Mouse (Mus musculus) liver, postnatal 0 days (tissue): ENCODE data around the gene Wdr93. TPM values are rescaled to one million over a fixed set of nuclear protein-coding genes. Genes with fewer than 3 reads are reported as not detected.

Experiments used
- ATAC-seq: fragments of 200-750 bp; cut with Nextera tagmentation; 2 replicates; pipeline ENCODE4 v1.8.0; 2017; ENCODE audit warnings: mild to moderate bottlenecking, moderate library complexity
- DNase-seq: peaks from one replicate; pipeline ENCODE4 v3.0.0-alpha.2; 2016
- H3K27ac ChIP-seq: fragments of 300-500 bp; sonication (generic); 2 replicates; pipeline ENCODE4 v1.5.1; 2014; ENCODE audit warnings: antibody characterized with exemption, moderate library complexity, mild to moderate bottlenecking, low read depth
- H3K27me3 ChIP-seq: fragments of 300-500 bp; sonication (generic); 2 replicates; pipeline ENCODE4 v1.6.1; 2014; ENCODE audit warnings: low read length, control low read depth, mixed read lengths; ENCODE audit not compliant: insufficient read depth
- H3K36me3 ChIP-seq: fragments of 300-500 bp; sonication (generic); replicated peaks from 2 replicates; pipeline ENCODE4 v1.6.1; 2014; ENCODE audit warnings: mild to moderate bottlenecking, control low read depth, low read length, moderate library complexity, mixed read lengths; ENCODE audit not compliant: insufficient read depth
- H3K4me1 ChIP-seq: fragments of 300-500 bp; sonication (generic); 2 replicates; pipeline ENCODE4 v1.6.1; 2014; ENCODE audit warnings: antibody characterized with exemption, mild to moderate bottlenecking, control low read depth; ENCODE audit not compliant: insufficient read depth
- H3K4me2 ChIP-seq: fragments of 300-500 bp; sonication (generic); 2 replicates; pipeline ENCODE4 v1.6.1; 2014; ENCODE audit warnings: low read depth, mild to moderate bottlenecking, low read length, moderate library complexity, mixed read lengths
- H3K4me3 ChIP-seq: fragments of 300-500 bp; sonication (generic); 2 replicates; pipeline ENCODE4 v1.5.1; 2014; ENCODE audit warnings: low read depth, low read length
- H3K9ac ChIP-seq: fragments of 300-500 bp; sonication (generic); replicated peaks from 2 replicates; pipeline ENCODE4 v1.6.1; 2014; ENCODE audit warnings: mild to moderate bottlenecking, moderate library complexity
- H3K9me3 ChIP-seq: fragments of 300-500 bp; sonication (generic); 2 replicates; pipeline ENCODE4 v1.6.1; 2016; ENCODE audit warnings: mild to moderate bottlenecking, control low read depth, low read length, mixed read lengths
- CTCF ChIP-seq: sonication (generic); IDR thresholded peaks from 2 replicates; pipeline ENCODE4 v1.5.1; 2016; ENCODE audit warnings: antibody characterized with exemption, low read depth
- EP300 ChIP-seq: IDR thresholded peaks from 2 replicates; pipeline ENCODE4 v1.6.1; 2016; ENCODE audit warnings: antibody characterized with exemption, low read depth, mild to moderate bottlenecking
- WGBS: fragments of 180-500 bp; shearing (Covaris S2); extraction: QIAGEN DNeasy Blood & Tissue Kit; methylation state at CpG from one replicate; pipeline ENCODE4 v1.1.7; 2014; ENCODE audit not compliant: insufficient replicate concordance; 5-methylcytosine and 5-hydroxymethylcytosine counted together
- polyA plus RNA-seq: library from polyadenylated mRNA; unstranded; fragments of >200 nt; fragmentation: Nextera tagmentation; extraction: Ambion mirVana; gene quantifications from 2 replicates; pipeline ENCODE4 v1.2.1, GENCODE M21; 2015

The Wdr93 gene
- polyA plus RNA-seq, 1 experiment from 2014 or later, result 0.11 TPM

DNA sequence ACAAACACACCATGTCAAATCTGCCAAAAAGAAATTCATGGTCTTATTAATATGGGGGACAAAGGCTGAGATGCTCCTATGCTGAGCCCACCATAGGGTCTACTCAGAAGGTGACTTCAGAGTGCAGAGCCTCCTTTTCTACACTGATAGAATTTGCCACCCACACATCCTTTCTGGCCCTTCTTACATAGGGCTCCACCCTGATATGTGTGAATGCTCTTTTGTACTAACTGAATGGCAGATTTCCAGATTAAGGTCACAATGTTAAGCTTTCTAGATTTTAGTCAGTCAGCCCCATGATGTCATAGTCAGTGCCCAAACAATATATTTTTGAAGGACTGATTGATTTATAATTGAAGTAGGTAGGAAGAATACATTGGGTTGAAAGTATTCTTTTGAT lies 16.8 kb downstream of the Wdr93 start:
- DNase-seq (no peak), ATAC-seq (no peak)
- H3K4me3 ChIP-seq, result no peak overlapping the region
- no peak overlapping the region for H3K27ac ChIP-seq
- TF ChIP-seq CTCF (no peak), EP300 (no peak)
- no peaks in the 10 kb centered on the region; the same call in 1 of the 2 replicates for H3K4me1 ChIP-seq
- H3K36me3 ChIP-seq, result no peaks in the 10 kb centered on the region
- no peaks in the 10 kb centered on the region for H3K9me3 ChIP-seq
- no peaks in the 10 kb centered on the region for H3K27me3 ChIP-seq
- H3K4me2 ChIP-seq, result no peak overlapping the region
- no peak overlapping the region for H3K9ac ChIP-seq

- WGBS, result 59% methylated on average over 5 of the region's 5 CpGs
- Histone ChIP-seq H3K4me2 (no peak overlapping the region), H3K9ac (no peak overlapping the region), H3K27ac (no peak overlapping the region), H3K27me3 (no peaks in the 10 kb centered on the region), H3K4me3 (no peak overlapping the region), H3K9me3 (no peaks in the 10 kb centered on the region), H3K36me3 (no peaks in the 10 kb centered on the region), H3K4me1 (no peaks in the 10 kb centered on the region; the same call in 1 of the 2 replicates)
- TF ChIP-seq EP300 (no peak), CTCF (no peak)
- ATAC-seq, result no peak
- no peak for DNase-seq
Measured at GRCm38 (mm10) chr7:79761124-79761876, 18.3 kb downstream of the Wdr93 start.

DNA sequence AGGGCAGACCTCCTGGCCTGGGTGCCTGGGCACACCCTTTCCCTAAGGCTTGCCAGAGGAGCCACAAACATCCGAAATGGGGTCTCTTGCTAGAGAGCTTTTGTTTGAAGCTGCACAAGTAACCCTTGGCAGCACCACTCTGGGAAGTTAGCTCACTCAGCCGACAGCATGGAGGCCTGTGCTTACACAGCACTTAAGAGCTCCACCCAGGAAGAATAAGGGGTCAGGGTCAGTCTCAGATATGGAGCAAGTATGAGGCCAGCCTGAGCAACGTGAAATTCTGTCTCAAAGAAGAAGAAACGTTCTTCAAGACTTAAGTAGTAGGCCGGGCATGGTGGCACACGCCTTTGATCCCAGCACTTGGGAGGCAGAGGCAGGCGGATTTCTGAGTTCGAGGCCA lies 19.1 kb downstream of the Wdr93 start:
- Histone ChIP-seq H3K4me2 (no peak overlapping the region), H3K4me1 (no peaks in the 10 kb centered on the region; the same call in 1 of the 2 replicates), H3K9ac (no peak overlapping the region), H3K27me3 (no peaks in the 10 kb centered on the region), H3K27ac (no peak overlapping the region), H3K4me3 (no peak overlapping the region), H3K9me3 (no peaks in the 10 kb centered on the region), H3K36me3 (no peaks in the 10 kb centered on the region)
- no peak for TF ChIP-seq EP300
- TF ChIP-seq CTCF, result no peak
- DNase-seq (no peak), ATAC-seq (no peak)
- 66% methylated on average over 8 of the region's 8 CpGs for WGBS

DNA sequence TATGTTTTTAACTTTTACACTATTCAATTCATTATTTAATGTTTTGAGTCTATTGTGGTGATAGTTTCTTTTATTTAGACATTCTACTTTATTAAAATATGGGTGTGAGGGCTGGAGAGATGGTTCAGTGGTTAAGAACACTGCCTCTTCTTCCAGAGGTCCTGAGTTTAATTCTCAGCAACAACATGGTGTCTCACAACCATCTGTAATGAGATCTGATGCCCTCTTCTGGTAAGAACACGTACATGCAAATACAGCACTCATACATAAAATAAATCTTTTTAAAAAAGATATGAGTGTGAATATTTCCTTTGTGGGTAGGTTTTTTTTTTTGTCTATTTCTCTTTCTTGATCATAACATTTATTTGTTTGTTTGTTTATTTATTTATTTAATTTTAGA lies 23.0 kb downstream of the Wdr93 start:
- Histone ChIP-seq H3K4me1 (no peaks in the 10 kb centered on the region), H3K27ac (no peak overlapping the region), H3K36me3 (no peaks in the 10 kb centered on the region), H3K4me2 (no peak overlapping the region), H3K9me3 (no peaks in the 10 kb centered on the region), H3K27me3 (no peaks in the 10 kb centered on the region), H3K9ac (no peak overlapping the region), H3K4me3 (no peak overlapping the region)
- ATAC-seq, result no peak
- WGBS, result 32% methylated on average over 1 of the region's 1 CpGs
- TF ChIP-seq CTCF (peak; percentile 15; the same call in 1 of the 2 replicates), EP300 (no peak)
- no peak for DNase-seq

GRCm38 (mm10) chr7:79769664-79770063 lies 26.7 kb downstream of the Wdr93 start:
- TF ChIP-seq EP300 (no peak), CTCF (no peak)
- no peaks in the 10 kb centered on the region for H3K36me3 ChIP-seq
- H3K27ac ChIP-seq, result no peak overlapping the region
- DNase-seq (no peak), ATAC-seq (no peak)
- no peaks in the 10 kb centered on the region for H3K4me1 ChIP-seq
- 65% methylated on average over 3 of the region's 3 CpGs for WGBS
- no peaks in the 10 kb centered on the region for H3K9me3 ChIP-seq
- H3K9ac ChIP-seq, result no peak overlapping the region
- no peak overlapping the region for H3K4me2 ChIP-seq
- no peak overlapping the region for H3K4me3 ChIP-seq
- no peaks in the 10 kb centered on the region for H3K27me3 ChIP-seq

DNA sequence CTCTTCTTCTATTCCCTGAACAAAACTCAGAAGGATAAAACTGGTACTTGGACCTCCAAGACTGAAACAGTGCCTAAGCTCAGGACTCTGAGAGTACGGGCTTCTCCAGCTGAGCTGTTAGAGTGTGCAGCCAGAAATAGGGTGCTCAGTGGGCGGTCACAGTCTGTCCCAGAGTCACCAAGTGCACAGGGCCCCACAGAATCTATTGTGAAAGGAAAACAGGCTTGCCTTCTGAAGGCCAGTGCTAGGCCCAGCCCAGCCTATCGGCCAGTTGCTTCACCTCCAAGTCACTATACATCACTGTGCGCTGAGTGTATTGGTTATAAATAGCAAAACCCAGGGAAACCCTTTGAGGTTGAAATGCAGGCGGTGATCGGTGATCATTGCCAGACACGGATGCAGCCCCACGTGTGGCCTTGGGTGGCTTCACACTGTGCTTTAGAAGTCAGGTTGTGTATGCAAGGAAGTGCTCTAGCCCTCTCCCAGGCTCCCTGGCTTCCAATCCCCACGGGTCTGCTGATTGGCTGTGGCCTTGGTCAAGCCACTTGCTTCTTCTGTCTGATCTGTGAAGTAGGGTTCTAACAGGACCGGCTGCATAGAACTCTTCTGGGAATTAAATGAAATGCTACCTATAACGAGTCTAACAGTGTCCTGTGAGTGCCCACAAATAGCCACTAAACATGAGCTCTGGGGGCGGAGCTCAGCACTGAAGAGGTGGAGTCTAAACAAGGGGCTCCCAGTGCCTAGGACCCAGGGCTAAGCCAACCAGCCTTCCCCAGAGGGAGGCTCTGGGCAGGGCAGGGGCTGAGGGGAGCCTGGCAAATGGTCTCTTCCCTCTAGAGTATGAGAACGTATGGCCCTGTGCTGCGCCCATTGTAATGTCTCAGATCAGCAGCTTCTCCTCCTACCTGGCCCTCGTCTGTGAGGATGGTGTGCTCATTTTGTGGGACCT lies 28.9 kb downstream of the Wdr93 start:
- H3K9ac ChIP-seq, result no peak overlapping the region
- no peak overlapping the region for H3K4me2 ChIP-seq
- H3K27me3 ChIP-seq, result no peaks in the 10 kb centered on the region
- TF ChIP-seq EP300, result no peak
- TF ChIP-seq CTCF, result no peak
- H3K27ac ChIP-seq, result no peak overlapping the region
- H3K9me3 ChIP-seq, result no peaks in the 10 kb centered on the region
- WGBS, result 54% methylated on average over 15 of the region's 15 CpGs
- no peak for DNase-seq
- H3K36me3 ChIP-seq, result no peaks in the 10 kb centered on the region
- H3K4me1 ChIP-seq, result no peaks in the 10 kb centered on the region
- ATAC-seq, result no peak
- no peak overlapping the region for H3K4me3 ChIP-seq
